8 mouse cellular contexts compared by ENCODE assay signal in the genomic region with DNA sequence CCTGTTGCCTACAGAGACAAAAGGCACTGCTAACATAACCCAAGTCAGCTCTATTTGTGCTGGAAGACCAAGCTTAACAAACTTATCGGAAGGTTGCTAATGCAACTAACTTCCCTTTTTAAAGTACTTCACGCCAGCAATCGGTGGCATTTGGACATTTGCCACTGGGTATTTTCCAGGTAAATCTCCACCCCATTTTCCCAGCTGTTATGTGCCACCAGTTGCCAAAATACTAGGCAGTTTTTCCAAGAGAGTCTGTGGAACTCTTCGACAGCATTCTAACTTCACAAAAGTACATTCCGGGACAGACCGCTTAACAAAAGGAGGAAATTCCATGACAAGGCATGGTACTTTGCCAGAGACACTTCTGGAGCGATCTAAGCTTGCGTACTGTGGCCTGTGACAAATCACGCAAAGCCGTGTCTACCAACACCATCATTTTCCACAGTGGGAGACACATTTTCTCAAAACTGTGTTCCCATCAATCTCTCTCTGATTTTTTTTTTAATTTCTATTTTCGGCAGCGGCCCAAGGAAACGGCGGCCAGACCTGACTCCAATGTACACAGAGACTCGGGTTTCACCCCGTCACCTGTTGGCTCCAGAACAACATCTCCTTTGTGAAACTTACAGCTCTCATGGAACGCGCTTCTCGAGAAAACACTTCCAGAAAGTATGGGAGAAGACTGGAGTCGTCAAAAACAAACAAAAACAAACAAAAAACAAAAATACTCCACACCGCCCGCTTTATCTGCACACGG.
DNase-seq lines count a peak whose midpoint lies in the region; ATAC-seq and TF ChIP-seq lines count a peak whose summit lies in the region.

No protein-coding gene starts in this region.

- DNase-seq in testis, postnatal 14 days (ENCODE audit: low spot score) = no peak
- DNase-seq in induced T-regulatory cell, adult 2 months (ENCODE audit: low read depth) = peak; percentile 11
- no peak for DNase-seq in thymus, postnatal 4 days
- DNase-seq in left cerebral cortex, adult 9 months (ENCODE audit: low spot score in 2 of 2) = no peak

- H3K4me1 ChIP-seq in testis, adult 2 months (ENCODE audit: control insufficient read depth, insufficient read depth, low read length) = peaks cover 5% of the 10 kb centered on the region
- peaks cover 28% of the 10 kb centered on the region for H3K4me1 ChIP-seq in forebrain, embryonic 15.5 days
- peaks cover 34% of the 10 kb centered on the region for H3K4me1 ChIP-seq in liver, embryonic 15.5 days (replicated peaks)
- peaks cover 27% of the 10 kb centered on the region for H3K4me1 ChIP-seq in neural tube, embryonic 12.5 days

- H3K27me3 ChIP-seq in testis, adult 2 months (ENCODE audit: control insufficient read depth, insufficient read depth, low read length) = no peaks in the 10 kb centered on the region
- H3K27me3 ChIP-seq in forebrain, embryonic 15.5 days = 0 out of 2 replicates have a peak, but pooled peaks cover 5% of the 10 kb centered on the region
- H3K27me3 ChIP-seq in liver, embryonic 15.5 days = peaks cover 59% of the 10 kb centered on the region
- H3K27me3 ChIP-seq in neural tube, embryonic 12.5 days (replicated peaks) = peaks cover 23% of the 10 kb centered on the region; the same call in 1 of the 2 replicates

- peak overlapping the region; percentile 46 for H3K27ac ChIP-seq in testis, adult 2 months (ENCODE audit: control insufficient read depth, insufficient read depth, low read depth, low read length)
- no peak overlapping the region for H3K27ac ChIP-seq in forebrain, embryonic 15.5 days (replicated peaks)
- no peak overlapping the region for H3K27ac ChIP-seq in liver, embryonic 15.5 days (replicated peaks)
- H3K27ac ChIP-seq in neural tube, embryonic 12.5 days = no peak overlapping the region

- no peaks in the 10 kb centered on the region for H3K9me3 ChIP-seq in forebrain, embryonic 15.5 days
- H3K9me3 ChIP-seq in liver, embryonic 15.5 days (replicated peaks) = no peaks in the 10 kb centered on the region
- no peaks in the 10 kb centered on the region for H3K9me3 ChIP-seq in neural tube, embryonic 12.5 days

- TF ChIP-seq CTCF in testis, adult 2 months (IDR thresholded peaks at IDR 0.05; ENCODE audit: control insufficient read depth, insufficient read depth, insufficient replicate concordance, low read depth, low read length) = no peak

- 2% methylated on average over 23 of the region's 23 CpGs for WGBS in forebrain, embryonic 15.5 days
- 2% methylated on average over 23 of the region's 23 CpGs for WGBS in liver, embryonic 15.5 days (ENCODE audit: insufficient replicate concordance)
- WGBS in neural tube, embryonic 12.5 days = 2% methylated on average over 23 of the region's 23 CpGs

- ATAC-seq in forebrain, embryonic 15.5 days (replicated peaks) = no peak
- no peak for ATAC-seq in liver, embryonic 15.5 days (ENCODE audit: insufficient read depth)
- no peak for ATAC-seq in neural tube, embryonic 12.5 days (ENCODE audit: low FRiP score, low read depth)

- peak overlapping the region; percentile 99 for H3K4me2 ChIP-seq in forebrain, embryonic 15.5 days (replicated peaks)
- H3K4me2 ChIP-seq in liver, embryonic 15.5 days = peak overlapping the region; percentile 90
- H3K4me2 ChIP-seq in neural tube, embryonic 12.5 days (replicated peaks) = peak overlapping the region; percentile 99

- H3K4me3 ChIP-seq in testis, adult 2 months (ENCODE audit: control insufficient read depth, low read depth, low read length) = peak overlapping the region; percentile 87
- peak overlapping the region; percentile 81 for H3K4me3 ChIP-seq in forebrain, embryonic 15.5 days
- H3K4me3 ChIP-seq in liver, embryonic 15.5 days (replicated peaks) = peak overlapping the region; percentile 68
- H3K4me3 ChIP-seq in neural tube, embryonic 12.5 days = peak overlapping the region; percentile 80

- TF ChIP-seq POLR2A in testis, adult 2 months (IDR thresholded peaks at IDR 0.05; ENCODE audit: control insufficient read depth, low read depth, low read length) = no peak

- H3K9ac ChIP-seq in forebrain, embryonic 15.5 days (replicated peaks) = peak overlapping the region; percentile 66
- H3K9ac ChIP-seq in liver, embryonic 15.5 days = peak overlapping the region; percentile 42
- H3K9ac ChIP-seq in neural tube, embryonic 12.5 days = peak overlapping the region; percentile 53; the same call in 1 of the 2 replicates

- H3K36me3 ChIP-seq in testis, adult 2 months (ENCODE audit: control insufficient read depth, insufficient read depth, low read length) = no peaks in the 10 kb centered on the region
- H3K36me3 ChIP-seq in forebrain, embryonic 15.5 days = no peaks in the 10 kb centered on the region
- H3K36me3 ChIP-seq in liver, embryonic 15.5 days (replicated peaks) = no peaks in the 10 kb centered on the region
- H3K36me3 ChIP-seq in neural tube, embryonic 12.5 days = no peaks in the 10 kb centered on the region
